Mouse (Mus musculus) ES-E14 (cell line): ENCODE measurements around the gene Birc2.

Source experiments
- MAFK ChIP-seq: IDR thresholded peaks from 2 replicates; pipeline ENCODE4 v1.6.1; 2014; ENCODE audit warnings: mild to moderate bottlenecking, low read depth, low read length, inconsistent platforms; ENCODE audit not compliant: insufficient read depth
- ZNF384 ChIP-seq: IDR thresholded peaks from 2 replicates; pipeline ENCODE4 v1.6.1; 2012; ENCODE audit warnings: low read depth, low read length, inconsistent platforms

DNA sequence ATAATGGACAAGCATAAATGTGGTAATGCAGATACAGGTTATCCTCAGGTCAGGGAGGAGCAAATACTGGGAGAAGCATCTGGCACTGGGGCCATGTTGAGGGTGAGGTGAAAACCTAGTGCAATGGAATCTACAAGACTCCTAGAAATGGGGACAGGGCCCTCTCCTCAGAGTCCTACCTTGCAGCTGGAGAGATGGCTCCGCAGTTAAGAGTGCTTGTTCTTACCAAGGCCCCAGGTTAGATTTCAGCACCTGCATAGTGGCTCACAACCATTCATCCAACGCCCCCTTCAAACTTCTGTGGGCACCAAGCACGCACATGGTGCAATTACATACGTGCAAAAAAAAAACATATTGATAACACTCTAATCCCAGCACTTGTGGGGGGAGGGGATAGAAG is 57.1 kb downstream of the Birc2 start:
- TF ChIP-seq MAFK (no peak), ZNF384 (no peak)
